Mouse (Mus musculus) urinary bladder, adult 18-20 months (tissue): ENCODE results near the gene Prpf18.
"Not testable (repeated sequence)": the region's sequence is repeated elsewhere in the genome, so short reads cannot be mapped to it uniquely, and the experiment has no call there.

Experiments used
- DNase-seq, 2 experiments: peaks; one replicate each; pipeline ENCODE4 v3.0.0; 2022; ENCODE audit warnings: low spot score in 2 of 2, mixed read lengths in 2 of 2

Gene Prpf18

DNA sequence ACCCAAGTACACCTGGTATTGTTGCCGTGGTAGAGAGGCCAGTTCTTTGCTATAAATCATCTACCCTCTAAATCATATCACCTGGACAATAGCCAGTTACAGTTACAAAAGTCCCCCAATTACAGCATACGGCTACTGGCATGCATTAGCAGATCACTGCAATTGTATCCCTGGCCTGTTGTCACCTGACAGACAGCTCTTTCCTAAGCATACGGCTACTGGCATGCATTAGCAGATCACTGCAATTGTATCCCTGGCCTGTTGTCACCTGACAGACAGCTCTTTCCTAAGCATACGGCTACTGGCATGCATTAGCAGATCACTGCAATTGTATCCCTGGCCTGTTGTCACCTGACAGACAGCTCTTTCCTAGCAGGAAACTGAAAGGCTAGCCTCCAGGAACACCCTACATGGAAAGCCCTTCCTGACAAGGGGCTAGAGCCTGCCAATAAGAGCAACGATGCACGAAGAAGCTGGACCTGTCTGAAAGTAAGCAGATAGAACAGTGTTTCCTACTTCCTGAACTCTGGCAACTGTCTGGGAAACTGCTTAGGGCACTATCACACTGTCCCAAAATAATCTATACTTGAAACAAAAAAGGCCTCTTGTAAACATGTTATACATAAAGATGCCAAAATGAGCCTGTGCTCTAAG, 37.5 kb downstream of the Prpf18 start:
- DNase-seq, result not testable (repeated sequence)

DNA sequence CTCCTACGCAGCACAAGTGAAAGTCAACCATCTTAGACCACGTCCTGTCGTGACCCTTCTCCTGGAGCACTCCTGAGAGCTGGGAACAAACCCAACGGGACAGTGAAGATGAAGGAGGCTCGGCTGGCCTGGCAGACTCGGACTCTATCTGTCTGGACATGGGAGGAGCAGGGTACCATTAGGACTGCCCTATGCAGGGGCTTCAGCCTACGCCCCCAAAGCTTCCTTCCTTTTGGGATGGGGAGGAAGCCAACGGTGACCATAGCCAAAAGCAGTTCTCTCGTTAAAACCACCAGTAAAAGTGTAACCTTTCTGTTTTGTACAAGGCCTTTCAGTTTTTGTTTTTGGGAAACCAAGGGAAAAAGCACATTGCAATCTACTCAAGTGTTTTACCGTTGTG, 40.2 kb downstream of the Prpf18 start:
- no peak for DNase-seq

DNA sequence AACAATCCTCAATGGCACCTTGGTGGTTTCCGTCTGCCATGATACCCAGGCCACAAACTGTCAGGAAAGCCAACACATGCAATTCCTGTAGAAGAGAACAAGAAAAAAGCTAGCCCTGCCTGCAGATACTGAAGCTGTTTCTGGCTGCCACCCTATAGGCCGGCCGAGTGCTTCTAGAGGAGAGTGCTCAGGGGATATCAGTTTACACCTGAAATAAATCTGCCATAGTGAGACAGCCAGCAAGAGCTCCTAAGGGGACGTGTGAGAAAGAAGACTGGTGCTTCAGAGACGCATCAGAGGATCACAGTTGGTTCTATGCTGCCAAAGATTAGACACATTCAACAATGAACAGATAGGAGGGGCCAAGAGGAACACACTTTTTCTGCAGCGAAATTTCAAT, 40.6 kb downstream of the Prpf18 start:
- no peak for DNase-seq

DNA sequence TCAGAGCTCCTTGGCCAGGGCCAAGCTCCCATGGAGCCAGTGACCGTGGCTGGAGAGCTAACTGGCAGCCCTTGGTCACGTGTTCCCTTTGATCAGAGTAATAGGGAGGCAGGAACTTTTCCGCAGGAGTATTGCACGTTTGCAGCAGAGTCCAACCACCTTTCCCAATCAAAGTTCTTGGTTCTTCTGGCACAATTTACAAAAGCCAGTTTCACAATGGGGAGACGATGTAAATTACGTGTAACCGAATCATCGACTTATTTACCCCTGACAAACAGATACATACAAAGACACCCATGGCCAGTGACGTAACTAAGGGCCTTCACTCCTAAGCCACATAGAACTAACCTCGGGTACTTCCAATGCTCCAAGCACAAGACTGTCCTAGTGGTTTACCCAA, 42.5 kb downstream of the Prpf18 start:
- DNase-seq, result no peak

DNA sequence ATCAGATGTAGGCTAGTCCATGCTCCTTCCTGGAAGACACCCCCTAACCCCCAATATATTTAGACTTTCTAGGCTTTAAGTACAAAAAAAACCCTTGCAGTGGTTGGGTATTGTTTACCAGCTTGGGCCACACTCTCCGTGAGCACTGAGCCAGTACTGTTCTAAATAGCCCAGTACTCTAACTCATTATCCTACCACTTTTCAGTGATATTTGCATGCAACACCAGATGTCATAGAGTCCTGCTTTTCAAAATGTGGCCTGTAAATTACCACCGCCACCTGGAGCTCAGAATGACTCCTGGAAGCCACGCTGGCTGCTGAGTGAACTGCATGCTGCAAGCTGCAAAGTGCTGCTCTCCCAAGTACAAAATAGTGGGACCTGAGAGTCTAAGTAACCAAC, 43.7 kb downstream of the Prpf18 start:
- no peak for DNase-seq

DNA sequence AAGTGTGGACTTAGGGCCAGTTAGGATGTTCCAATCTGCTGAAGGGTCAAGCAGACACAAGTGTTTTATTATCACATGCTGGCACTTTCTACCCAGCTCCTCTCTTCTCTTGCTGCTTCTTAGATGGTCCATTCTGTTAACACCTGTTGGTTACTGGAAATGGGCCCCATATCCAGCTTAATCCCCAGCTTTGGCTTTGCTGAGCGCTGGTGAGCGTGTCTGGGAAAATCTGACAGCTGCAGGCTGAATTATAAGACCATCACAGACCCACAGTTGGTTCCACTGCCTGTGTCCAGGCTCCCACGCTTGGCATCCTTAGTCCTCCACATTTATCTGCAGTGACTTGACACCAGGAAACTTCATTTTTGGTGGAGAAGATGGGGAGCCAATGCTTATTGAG, 45.4 kb downstream of the Prpf18 start:
- DNase-seq, result no peak

DNA sequence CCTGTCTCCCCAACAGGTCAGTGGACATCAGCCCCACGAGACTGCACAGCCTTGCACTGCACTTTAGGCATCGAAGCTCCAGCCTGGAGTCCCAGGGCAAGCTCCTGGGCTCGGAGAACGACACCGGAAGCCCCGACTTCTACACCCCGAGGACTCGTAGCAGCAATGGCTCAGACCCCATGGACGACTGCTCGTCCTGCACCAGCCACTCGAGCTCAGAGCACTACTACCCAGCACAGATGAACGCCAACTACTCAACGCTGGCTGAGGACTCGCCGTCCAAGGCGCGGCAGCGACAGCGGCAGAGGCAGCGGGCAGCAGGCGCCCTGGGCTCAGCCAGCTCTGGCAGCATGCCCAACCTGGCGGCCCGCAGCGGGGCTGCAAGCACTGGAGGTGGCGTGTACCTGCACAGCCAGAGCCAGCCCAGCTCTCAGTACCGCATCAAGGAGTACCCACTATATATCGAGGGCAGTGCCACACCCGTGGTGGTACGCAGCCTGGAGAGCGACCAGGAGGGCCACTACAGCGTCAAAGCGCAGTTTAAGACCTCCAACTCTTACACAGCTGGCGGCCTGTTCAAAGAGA, 48.5 kb downstream of the Prpf18 start:
- DNase-seq, result no peak

DNA sequence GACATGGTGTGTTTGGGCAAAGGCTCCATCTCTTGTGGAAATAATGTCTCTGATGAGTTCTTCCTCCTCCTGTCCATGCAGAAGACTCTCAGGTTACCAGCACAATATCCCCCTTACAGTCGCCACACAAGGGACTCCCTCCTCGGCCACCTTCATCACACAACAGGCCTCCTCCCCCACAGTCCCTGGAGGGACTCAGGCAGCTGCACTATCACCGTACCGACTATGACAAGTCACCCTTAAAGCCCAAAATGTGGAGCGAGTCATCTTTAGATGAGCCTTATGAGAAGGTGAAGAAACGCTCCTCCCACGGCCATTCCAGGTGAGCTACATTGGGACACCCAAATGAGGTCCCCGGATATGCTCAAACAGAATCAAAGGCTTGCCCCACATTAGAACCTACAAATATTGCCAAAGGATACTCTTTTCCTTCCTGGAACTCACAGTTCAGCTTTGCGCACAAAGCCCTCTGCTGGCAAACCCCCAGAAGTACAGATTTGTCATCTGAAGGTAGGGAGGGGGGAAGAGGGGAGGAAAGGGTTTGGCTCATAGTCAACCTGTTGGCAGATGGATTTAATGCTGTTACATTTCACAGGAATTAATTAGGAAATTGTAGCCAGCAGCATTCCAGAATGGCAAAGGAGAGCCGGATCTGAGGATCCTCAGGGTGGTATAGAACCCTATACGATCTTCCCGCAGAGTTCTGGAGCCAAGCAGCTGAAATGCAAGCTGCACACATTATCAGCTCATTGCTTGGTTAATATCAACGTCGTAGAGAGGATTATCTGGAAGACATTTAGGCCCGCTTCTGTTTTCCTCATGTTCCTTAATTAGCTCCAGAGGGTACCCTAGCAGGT, 50.7 kb downstream of the Prpf18 start:
- peak; percentile 22 to 26 for DNase-seq

DNA sequence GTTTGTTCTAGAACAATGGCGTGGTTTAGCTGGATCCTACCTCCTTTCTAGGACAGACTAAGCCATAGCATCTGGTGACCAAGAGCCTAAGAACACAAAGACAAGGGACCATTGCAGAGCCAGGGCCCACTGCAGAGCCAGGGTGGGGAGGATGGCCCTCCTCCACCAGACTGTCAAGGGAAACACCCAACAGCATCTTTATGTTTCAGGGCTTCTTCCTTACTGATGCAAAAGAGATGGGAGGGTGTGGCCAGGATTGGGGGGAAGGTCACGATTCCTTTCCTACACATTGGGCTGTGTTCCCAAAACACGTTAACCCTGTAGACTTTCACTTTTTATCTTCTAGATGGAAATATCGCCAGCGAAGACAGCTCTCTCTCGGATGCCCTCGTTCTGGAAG, 54.9 kb downstream of the Prpf18 start:
- no peak for DNase-seq

DNA sequence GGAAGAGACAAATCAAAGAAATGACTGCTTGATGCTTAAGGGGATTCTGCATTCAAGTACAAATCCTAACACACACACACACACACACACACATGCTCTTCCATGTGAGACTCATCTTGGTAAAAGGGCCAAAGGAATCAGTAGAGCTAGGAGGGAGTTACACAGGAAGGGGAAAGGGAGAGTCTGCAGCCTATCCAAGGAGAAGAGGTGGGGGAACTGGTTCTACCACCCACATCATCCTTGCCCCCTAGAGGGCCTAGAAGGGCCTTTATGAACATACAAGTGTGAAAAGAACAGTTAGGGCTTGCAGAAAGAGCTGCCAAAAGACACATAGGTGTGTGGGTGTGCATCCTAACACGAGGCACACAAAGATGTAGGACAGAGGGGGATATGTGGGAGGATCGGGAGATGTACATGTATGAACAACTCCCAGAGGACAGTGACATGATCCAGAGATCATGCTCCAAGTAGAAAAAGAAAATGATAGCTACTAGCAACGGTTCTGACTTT, 58.0 kb downstream of the Prpf18 start:
- DNase-seq, result no peak

DNA sequence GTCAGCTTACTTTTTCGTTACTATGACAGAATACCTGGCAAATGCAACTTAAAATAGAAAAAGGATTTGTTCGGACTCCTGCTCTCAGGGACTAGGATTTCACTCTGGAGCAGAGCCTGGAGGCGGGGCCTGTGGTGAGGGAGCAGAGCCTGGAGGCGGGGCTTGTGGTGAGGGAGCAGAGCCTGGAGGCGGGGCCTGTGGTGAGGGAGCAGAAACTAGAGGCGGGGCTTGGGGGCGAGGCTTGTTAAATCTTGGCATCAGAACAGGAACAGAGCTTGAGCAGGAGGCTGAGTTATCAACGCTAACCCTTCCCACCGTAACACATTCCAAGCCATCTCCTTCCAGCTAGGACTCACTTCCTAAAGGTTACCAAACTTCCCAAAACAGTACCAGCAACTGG, 58.5 kb downstream of the Prpf18 start:
- peak; percentile 18 to 52 for DNase-seq

DNA sequence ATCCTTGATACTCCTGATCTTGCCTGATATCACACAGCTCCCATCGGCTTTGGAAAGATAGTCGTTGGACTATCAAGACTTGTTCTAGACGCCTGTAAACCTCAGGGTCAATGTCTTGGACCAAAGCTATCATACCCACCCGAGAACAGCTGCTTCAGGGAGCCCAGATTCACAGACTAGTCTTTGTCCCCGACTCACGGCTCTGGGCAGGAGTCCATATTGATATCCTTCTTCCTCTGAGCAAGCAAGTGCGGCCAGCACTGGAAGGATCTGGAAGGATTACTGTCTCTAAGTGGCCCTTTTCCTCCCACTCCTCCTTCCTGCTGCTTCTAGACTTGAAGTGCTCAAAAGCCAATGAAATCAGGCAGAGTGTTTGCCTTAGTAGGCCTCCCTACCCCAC, 59.2 kb downstream of the Prpf18 start:
- no peak for DNase-seq

DNA sequence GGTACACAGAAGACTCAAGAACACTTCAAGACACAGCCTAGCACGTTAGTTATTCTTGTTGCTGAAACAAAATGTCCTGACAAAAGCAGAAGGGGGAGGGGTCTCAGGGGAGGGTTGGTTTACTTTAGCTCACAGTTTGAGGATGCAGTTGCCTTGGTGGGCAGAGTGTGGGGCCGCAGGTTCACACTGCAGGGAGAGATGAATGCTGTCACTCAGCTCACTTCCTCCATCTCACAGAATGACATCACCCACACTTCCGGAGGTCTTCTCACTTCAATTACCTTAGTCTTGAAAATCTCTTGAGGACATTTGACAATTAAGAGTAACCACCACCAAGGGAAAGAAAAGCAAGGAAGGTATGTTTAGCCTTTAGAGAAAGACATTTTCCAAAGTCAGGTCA, 60.3 kb downstream of the Prpf18 start:
- DNase-seq, result no peak

DNA sequence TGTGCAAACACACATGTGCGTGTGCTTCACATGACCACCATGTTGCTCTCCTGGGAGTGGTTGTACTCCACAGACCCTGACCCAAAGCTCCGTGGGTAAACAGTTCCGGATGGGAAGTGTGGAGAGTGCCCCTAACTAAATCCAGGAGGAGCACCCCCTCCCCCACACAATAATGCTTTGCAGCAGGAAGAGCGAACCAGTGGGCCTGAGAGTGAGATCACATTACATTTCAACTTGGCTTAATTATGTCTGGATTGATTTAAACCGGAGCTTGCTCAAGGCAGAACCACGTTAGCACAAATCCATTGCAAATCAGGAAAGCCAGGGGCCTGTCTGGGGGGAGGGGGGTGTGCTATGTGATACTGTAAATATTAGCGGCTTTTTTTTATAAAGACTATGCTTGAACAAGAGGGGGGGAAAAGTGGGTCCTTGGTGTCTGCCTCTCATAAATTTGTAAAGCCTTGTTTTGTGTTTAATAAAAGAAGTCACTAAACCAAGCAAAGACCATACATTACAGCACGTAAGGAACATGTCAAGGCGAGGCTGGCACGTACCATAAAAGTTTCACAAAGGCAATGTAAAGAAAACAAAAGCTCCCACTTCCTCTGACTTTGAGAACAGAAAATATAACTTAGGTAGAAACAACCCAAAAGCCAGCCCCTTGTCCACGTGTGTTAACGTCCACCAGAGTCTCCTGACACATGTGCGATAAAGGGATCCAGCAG, 64.1 kb downstream of the Prpf18 start:
- no peak for DNase-seq

DNA sequence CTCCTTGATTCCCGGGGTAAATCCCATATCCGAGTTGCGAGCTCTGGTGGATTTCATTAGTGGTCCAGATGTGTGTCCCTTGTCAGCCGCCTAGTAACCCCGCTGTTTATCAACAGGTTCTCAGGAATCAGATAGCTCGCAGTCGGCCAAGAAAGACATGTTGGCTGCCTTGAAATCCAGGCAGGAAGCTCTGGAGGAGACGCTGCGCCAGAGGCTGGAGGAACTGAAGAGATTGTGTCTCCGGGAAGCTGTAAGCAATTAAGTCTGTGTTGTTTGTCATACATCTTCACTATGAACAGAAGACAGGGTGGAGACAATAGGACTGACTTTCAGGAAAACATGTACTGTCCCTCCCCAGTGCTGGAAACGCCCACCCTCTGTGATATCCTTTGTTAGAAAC, 65.7 kb downstream of the Prpf18 start:
- DNase-seq, result no peak

DNA sequence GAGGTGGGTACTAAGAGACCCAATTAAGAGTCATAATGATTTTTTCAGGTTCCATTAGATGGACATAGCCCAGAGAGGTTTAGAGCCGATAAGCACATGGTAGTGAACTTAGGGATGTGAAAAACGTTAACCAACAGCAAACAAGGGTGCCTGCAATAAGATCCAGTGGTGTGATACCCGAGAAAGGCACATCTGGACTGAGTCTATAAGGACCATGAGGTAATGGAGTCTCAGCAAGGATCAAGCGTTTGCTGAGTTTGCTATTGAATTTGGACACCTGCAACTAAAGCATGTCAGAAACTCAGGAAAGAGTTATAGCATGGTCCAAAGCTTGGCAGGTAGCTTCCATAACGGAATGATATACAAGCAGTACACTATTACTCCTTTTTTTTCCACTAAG, 67.7 kb downstream of the Prpf18 start:
- DNase-seq, result no peak

DNA sequence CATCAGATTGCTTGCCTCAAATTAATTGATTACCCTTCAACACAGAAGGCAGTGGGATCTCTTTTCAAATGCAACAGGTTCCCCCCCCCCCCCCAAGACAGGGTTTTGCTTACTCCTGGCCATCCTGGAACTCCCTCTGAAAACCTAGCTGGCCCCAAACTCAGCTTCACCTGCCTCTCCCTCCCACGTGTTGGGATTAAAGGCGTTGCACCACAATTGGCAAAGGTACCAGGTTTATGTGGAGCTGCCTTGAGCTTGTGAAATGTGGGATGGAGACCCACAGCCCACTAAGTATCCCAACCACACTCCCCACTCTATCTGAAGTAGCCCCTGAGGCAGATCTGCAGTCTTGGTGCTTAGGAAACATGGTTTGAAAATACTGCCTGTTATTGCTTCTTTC, 69.0 kb downstream of the Prpf18 start:
- no peak for DNase-seq

DNA sequence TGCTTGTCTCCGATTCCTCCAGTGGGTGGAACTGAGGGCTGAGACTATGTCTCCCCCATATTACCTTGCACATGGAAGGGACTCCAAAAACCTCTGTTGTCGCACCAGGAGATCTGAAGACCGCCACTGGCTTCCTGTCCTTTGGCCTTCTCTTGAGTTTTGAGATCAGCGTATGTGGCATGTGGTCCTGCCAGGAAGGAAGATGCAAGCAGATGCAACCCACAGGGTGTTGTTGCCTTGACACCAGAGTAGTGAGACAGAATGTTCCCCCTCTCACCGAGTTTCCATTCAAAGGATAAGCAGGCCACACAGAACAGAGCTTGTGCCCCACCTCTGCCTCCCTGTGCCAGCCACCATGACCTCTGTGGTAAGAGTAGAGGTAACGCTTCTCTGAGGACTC, 71.2 kb downstream of the Prpf18 start:
- DNase-seq, result no peak

DNA sequence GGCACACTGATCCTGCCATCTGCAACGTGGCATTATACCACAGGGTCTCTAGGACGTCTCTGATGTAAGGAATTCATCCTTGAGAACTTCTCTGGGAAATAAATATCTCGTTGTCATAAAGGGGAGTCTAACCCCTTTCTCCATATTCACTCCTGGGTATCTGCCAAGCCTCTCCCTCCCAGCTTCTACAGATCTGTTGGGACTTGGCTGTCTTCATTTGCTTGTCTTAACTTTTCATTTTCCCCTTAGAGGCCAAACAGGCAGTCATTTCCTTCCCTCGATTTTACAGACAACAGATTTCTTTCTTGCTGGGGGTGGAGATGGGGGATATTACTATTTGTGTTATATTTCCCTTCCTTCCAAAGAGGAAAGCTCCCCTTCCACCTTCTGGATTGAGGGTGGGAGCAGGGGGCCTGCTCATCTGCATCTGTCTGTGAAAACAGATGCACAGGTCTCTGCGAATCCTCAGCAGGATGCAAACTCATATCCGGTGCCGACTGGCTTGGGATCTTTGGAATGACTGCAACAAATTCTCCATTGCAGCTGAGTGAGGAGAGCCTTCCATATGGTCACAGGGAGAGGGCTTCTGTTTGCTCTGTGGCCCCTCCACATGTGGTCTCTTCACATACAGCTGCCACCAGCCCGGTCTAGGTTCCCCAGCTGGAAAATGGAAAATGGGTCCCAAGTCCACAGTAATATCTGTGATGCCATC, 72.4 kb downstream of the Prpf18 start:
- no peak for DNase-seq

DNA sequence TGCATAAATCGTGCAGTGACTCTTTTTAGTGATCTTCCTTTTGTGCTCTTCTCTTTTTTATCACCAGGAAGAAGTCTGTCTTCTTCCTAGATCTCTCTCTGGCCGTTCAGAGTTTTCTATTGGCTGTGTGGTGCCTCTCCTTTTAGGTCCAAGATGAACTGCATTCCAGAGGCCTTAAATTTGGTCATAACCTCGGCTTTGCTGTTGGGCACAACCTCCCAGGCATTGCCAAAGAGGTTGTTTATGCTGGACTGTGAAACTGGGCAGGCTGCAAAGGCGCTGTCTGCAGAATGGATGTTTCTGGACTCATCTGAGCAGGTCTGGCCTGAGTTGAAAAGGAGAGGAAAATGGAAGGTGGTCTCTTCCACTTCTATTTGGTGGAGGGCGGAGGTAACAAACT, 73.6 kb downstream of the Prpf18 start:
- no peak for DNase-seq

DNA sequence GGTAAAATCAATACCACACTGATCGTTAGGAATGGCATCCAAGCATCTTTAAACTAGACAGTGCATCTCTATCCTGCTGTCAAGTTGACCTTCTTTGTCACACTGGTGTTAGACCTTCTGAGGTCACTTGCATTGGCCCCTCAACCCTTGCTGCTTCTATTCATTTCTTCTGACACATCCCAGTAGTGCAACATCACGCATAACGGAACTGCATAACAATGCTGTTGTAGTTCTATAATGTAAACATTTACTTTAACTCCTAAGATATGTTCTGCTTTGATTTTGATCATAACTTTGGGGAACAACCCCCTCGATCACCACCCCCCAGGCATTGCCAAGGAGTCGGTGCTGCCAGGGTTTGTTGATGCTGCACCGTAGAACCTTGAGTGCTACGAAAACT, 75.9 kb downstream of the Prpf18 start:
- DNase-seq, result no peak

DNA sequence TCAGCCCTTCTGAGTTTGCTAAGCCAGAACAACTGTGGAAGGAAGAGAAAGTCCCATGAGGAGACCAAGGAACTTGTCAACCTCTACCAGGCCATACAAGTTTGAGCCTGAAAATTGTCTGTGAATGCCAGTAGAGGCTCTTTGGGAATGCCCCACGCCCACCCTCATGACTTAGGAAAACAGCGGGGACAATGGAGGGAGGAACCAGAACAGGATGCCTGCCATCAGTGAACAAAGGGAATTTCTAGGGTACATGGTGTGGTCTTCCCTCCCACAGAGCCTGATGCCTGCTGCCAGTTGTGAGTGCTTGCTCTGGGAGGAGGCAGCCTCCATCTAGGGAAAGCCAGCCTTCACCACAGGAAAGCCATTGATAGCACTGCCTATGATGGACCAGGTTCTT, 76.8 kb downstream of the Prpf18 start:
- DNase-seq, result no peak
